Mouse (Mus musculus) activated CD4-positive, CD25-positive, alpha-beta regulatory T cell (primary cell): ENCODE measurements around the gene Olfr1449. TPM values are rescaled to one million over a fixed set of nuclear protein-coding genes. Genes with fewer than 3 reads are reported as not detected.

Experiments
- polyA plus RNA-seq, 2 experiments: library from polyadenylated mRNA; unstranded; fragments of 100-300 nt; shearing (Covaris generic); gene quantifications; one replicate each; pipeline ENCODE4 v1.2.1; 2017

Gene Olfr1449
- polyA plus RNA-seq, result not detected

GRCm38 (mm10) chr19:12930540-12930939, at the start of gene Olfr1449:
TSS of gene Olfr1449 (plus strand) at chr19:12930840.

GRCm38 (mm10) chr19:12883555-12883954, 47.1 kb upstream of the Olfr1449 start, which contains the start of gene Olfr1445:
TSS of gene Olfr1445 (plus strand) at chr19:12883855.

GRCm38 (mm10) chr19:12893424-12893823, 37.2 kb upstream of the Olfr1449 start, which contains the start of gene Olfr1446:
TSS of gene Olfr1446 (minus strand) at chr19:12893524.

GRCm38 (mm10) chr19:12903643-12904042, 27.0 kb upstream of the Olfr1449 start, which contains the start of gene Olfr1447:
TSS of gene Olfr1447 (minus strand) at chr19:12903743.

GRCm38 (mm10) chr19:12924319-12924718, 6.3 kb upstream of the Olfr1449 start, which contains the start of gene Olfr1448:
TSS of gene Olfr1448 (minus strand) at chr19:12924419.

GRCm38 (mm10) chr19:12949958-12950357, 19.3 kb downstream of the Olfr1449 start, which contains the start of gene Olfr1450:
TSS of gene Olfr1450 (plus strand) at chr19:12950258.

Other genes starting within 250 kb of the Olfr1449 start
- not detected for gene Keg1, start 235.1 kb upstream of the Olfr1449 start, polyA plus RNA-seq
- under 1 TPM in 1 of 2 experiments, not detected in 1; 0.26 TPM for gene Cntf, start 165.2 kb upstream of the Olfr1449 start, polyA plus RNA-seq
- 10 to 100 TPM; 21.0 to 22.1 TPM for gene Zfp91, start 134.7 kb upstream of the Olfr1449 start, polyA plus RNA-seq
- gene Lpxn, start 134.6 kb upstream of the Olfr1449 start, polyA plus RNA-seq, result 100 to 1,000 TPM; 137 to 196 TPM
- gene Gm5244, start 84.2 kb upstream of the Olfr1449 start, polyA plus RNA-seq, result not detected
- under 1 TPM in 1 of 2 experiments, not detected in 1; 0.73 TPM for gene Olfr1444, start 73.6 kb upstream of the Olfr1449 start, polyA plus RNA-seq
- gene Olfr1445, start 47.0 kb upstream of the Olfr1449 start, polyA plus RNA-seq, result under 1 TPM in 1 of 2 experiments, not detected in 1; 0.29 TPM
- not detected for gene Olfr1446, start 37.3 kb upstream of the Olfr1449 start, polyA plus RNA-seq
- not detected for gene Olfr1447, start 27.1 kb upstream of the Olfr1449 start, polyA plus RNA-seq
- under 1 TPM in 1 of 2 experiments, not detected in 1; 0.10 TPM for gene Olfr1448, start 6.4 kb upstream of the Olfr1449 start, polyA plus RNA-seq
- not detected for gene Olfr1450, start 19.4 kb downstream of the Olfr1449 start, polyA plus RNA-seq
- under 1 TPM in 1 of 2 experiments, not detected in 1; 0.80 TPM for gene Olfr1451, start 64.2 kb downstream of the Olfr1449 start, polyA plus RNA-seq
- not detected for gene Olfr1453, start 97.5 kb downstream of the Olfr1449 start, polyA plus RNA-seq
- not detected for gene Olfr1454, start 129.8 kb downstream of the Olfr1449 start, polyA plus RNA-seq
- under 1 TPM in 1 of 2 experiments, not detected in 1; 0.32 TPM for gene Olfr1457, start 167.1 kb downstream of the Olfr1449 start, polyA plus RNA-seq
- gene Olfr1458, start 175.9 kb downstream of the Olfr1449 start, polyA plus RNA-seq, result not detected
- gene Olfr1459, start 218.7 kb downstream of the Olfr1449 start, polyA plus RNA-seq, result under 1 TPM in 1 of 2 experiments, not detected in 1; 0.15 TPM
- gene Olfr1461, start 232.2 kb downstream of the Olfr1449 start, polyA plus RNA-seq, result not detected